Mouse (Mus musculus): Measurements from ENCODE around the gene Cabp4.

Cabp4 gene

DNA sequence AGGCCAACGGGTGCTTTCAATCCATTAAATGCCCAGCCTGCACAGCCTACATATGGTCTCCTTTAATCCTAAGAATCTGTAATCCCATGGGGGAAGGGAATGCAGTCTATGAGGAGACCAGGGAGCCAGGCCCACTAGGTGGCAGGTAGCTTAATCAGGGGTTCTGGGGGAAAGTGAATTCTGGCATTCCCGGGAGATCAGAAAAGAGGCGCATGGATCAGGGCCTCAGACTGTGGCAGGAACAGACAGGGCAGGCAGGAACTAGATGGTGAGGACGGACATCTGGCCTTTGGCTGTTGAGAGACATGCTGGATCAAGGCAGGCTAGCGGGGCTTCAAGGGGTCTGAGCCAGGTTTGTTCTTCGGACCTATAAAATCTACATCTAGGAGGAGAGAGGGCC lies 42.4 kb downstream of the Cabp4 start:
- DNase-seq (ENCODE audit: low spot score in 2 of 2) = no peak

DNA sequence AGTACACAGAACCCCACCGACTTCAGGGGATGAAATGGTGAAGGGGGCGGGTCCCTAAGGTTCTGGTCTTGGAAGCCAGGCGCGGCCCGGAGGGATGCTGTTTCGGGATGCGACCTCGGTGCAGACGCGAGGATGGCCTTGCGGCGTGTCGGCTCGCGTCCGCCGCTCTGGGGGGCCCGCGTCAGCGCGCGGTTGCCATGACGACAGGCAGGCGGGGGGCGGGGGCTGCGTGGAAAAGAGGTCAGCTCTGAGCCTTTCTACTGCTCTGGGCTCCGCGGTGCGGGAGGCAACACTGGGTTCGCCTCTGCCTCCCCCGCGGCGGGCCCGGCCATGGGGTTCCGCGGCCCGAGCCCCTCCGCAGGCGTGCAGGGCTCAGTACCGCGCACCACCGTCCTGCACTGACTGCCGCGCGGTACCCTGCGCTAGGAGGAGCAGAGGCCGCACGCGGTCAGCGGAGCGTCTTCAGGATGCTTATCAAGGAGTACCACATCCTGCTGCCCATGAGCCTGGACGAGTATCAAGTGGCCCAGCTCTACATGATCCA lies 43.0 kb downstream of the Cabp4 start:
- no peak for DNase-seq (ENCODE audit: low spot score in 2 of 2)

DNA sequence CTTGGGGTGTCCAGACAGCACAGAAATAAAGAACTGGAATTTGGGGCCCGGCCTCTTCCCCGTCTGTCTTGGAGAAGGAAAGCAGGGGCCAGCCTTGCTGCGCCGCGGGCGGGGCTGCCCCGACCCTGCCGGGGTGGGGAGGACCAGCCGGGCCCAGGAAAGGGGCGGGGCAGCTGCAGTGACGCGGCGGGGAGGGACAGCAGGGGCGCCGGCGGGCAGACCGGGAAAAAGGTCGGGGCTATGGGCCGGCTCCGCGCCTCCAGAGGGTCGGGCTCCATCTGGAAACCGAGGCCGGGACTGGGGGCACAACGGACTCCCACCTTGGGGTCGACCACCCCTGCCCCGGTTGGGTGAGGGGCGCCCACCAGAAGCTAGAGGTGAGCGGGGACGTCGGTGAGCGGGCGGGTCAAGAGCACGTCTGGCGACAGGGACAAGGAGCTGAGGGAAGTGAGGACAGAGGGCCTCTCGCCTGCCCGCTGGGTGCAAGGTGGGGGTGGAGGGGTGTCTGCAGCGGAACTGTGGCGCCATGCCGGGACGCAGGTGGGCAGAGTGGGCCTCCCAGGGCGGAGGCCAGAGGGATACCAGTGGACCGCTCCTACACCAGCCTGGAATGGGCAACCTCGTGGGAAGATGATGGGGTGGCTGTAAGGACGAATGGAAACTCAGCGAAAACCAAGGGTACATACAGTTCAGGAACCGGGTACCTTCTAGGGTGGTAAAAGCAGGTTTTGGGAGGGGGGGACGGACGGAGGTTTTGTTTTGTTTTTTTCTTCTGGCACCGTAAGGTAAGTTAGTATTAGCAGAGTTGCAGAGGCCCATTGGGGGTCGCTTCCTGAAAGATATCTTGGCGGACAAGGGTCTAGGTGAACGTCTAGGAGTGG lies 43.8 kb downstream of the Cabp4 start, which contains the start of gene Pitpnm1:
Gene Pitpnm1 (plus strand): TSS at position 162 of the 881 bp plus-strand sequence.
- DNase-seq (ENCODE audit: low spot score in 2 of 2) = peak; percentile 71 to 83

DNA sequence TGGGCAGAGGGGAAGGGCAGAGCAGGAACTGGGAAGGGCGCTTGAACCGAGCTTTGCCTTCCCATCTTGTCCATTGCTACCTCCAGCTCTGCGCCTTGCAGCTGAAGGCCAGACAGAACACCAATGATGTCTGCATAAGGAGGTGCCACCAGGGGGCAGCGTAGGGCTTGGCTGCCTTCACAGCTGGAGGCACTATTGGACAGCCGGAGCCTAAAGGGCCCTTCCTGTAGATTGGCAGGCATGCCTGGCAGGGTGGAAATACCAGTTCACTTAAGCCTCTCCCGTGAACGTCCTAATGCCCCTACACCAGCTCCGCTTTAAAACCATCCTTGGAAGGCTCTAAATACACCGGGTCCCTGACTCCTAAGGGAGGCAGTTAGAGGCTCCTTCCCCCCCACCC lies 44.8 kb downstream of the Cabp4 start:
- peak; percentile 85 to 92 for DNase-seq (ENCODE audit: low spot score in 2 of 2)

DNA sequence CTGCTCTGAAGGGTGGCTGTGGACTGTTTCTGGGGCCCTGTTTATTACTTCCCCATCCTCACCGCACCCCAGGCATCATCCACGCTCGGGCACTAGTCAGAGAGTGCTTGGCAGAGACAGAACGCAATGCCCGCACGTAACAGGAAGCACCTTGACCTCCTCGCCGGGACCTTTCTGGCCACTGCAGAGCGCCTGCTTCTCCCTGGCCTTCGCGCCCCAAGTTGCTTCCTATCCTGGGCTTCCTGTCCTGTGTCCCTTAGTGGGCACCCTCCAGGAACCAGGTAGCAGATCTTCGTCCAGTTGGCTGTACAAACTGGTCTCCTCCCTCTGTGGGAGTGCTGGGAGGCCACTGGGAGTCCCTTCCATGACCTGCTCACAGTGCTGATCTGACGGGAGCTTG lies 45.4 kb downstream of the Cabp4 start:
- DNase-seq (ENCODE audit: low spot score in 2 of 2) = no peak

DNA sequence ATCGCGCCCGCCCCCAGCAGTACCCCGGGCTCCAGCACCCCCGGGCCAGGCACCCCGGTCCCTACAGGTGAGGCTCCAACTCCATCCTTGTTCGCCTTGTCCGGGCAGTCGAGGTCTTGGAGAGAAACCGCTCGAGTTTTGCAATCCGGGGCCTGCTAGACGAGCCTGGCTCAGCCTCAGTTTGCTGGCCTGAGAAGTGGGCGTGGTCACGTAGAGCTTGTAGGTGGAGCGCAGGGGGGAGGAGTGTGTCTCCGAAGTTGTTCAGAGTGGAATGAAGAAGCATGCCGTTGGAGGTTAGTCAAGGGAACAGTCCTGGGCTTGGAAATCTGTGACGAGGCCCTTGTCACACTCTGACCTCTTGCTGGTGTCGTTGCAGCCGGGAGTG lies 46.4 kb downstream of the Cabp4 start:
- DNase-seq (ENCODE audit: low spot score in 2 of 2) = peak in 1 of 2 experiments; percentile 78

DNA sequence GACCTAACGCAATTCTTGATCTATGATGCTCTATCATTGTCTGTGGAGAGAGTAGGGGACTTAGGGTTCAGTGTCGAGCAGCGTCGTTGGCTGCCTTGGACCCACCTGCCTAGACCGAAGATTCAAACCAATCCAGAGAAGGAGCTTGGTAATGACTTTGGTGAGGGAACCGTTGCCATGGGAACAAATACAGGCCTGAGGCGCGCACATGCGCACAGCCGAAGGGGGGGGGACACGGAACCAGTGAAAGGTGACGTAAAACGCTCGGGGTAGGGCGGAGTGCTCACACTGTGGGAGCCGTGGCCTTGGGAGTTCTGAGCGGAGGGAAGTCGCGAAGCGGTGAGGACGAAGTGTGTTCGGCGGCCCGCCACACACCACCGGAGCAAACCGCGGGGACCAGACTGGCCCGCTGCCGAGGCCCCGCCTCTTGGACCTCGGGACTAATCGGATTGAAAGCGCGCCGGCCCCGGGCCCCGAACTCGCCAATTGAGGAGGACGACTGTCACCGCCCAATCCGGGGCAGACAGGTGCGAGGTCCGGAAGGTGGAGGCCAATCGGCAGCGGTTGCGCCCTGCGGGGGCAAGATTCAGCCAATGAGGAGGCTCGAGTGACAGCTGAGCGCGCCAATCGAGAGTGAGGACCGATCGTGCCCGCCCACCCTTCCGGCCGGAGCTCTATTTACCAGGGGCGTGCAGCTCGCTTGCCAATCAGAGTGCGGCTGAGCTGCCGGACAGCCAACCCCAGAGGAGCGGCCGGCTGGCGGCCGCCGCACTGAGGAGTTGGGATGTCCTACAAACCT lies 47.0 kb downstream of the Cabp4 start, which contains the start of gene Cdk2ap2:
Gene Cdk2ap2 (plus strand): TSS at position 541 of the 799 bp plus-strand sequence.
- peak; percentile 99 to 100 for DNase-seq (ENCODE audit: low spot score in 2 of 2)

DNA sequence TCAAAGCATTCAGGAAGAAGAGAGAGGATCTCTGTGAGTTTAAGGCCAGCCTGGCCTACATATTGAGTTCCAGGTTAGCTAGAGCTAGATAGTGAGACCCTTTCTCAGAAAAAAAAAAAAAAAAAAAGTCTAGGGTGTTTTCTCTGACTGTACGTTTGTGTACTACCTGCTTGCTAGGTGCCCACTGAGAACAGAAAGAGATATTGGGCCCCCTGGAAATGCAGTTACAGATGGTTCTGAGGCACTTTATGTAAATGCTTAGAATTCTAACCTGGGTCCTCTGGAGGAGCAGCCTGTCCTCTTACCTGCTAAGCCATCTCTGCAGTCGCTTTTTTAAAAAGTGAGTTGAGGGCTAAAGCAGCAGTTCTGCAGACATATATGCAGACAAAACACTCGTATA lies 48.0 kb downstream of the Cabp4 start:
- no peak for DNase-seq (ENCODE audit: low spot score in 2 of 2)

DNA sequence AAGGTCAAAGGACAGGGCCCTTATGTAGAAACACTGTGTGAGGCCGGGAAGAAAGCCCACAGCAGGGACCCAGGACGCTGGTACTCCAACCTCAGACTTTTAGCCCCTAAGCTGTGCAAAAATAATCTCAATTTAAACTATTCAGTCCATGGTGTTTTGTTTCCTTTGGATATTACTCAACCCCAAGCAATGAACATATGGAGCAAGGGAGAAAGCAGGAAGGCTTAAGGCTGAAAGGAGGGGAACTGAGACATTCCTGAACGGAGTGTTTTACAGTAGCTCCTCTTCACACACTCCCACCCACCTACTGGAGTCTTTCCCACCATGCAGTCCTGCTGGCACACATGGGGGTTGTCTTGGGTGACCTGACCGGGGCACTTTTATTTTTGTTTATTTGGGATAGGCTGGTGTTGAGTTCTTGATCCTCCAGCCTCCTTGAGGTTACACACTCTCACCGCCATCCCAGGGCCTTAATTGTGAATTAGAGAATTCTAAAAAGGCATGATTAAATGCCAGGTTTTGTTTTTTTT lies 49.0 kb downstream of the Cabp4 start:
- DNase-seq (ENCODE audit: low spot score in 2 of 2) = no peak

DNA sequence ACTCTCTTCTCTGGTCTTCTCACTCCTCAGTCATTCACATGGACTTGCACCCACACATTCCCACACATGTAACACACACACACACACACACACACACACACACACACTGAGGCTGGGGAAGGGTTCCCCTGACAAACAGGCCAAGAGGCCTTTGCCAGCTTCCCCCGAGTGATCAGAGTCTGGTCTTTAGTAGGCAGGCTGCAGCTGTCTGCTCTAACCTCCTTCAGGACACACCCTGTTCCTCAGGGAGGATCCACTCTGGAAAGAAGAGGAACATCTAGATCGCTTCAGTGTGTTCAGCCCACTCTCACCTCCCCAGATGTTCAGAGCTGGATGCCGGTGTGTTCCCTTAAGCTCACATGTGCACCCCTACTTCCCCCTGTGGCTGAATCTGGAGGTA lies 49.5 kb downstream of the Cabp4 start:
- no peak for DNase-seq (ENCODE audit: low spot score in 2 of 2)

DNA sequence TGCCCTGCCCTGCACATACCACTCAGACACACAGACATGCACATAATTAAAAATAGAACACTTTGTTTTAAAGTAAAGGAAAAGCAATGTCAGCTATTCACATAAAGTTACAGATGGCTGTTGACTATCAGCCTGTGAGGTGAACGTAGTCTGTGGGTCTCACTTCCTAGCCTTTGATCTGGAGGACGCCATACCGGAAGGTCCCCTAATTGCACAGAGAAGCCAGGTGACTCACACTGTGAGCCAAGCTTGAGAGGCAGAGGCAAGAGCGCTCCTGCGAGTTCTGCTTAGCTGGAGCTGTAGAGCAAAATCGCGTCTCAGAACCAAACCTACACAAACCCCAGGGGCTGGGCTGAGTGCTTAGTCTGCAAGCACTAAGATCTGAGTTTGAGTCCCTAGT lies 50.1 kb downstream of the Cabp4 start:
- no peak for DNase-seq (ENCODE audit: low spot score in 2 of 2)

DNA sequence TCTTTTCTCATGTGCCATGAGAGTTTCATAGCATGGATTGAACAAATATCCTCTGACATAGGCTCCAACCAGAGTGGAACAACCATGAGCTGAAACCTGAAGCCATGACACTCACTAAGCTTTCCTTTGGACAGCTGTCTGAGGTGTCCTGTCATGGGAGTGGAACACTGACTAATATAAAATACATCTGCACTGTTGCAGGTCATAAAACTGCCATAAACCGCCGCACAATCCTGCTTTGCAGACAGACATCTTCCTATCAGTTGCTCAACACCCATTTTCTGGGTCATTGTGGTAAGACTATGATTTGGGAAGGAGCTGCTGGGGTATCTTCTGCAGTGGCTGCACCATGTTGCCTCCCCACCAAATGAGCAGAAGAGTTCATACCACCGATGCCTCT lies 51.1 kb downstream of the Cabp4 start:
- no peak for DNase-seq (ENCODE audit: low spot score in 2 of 2)

DNA sequence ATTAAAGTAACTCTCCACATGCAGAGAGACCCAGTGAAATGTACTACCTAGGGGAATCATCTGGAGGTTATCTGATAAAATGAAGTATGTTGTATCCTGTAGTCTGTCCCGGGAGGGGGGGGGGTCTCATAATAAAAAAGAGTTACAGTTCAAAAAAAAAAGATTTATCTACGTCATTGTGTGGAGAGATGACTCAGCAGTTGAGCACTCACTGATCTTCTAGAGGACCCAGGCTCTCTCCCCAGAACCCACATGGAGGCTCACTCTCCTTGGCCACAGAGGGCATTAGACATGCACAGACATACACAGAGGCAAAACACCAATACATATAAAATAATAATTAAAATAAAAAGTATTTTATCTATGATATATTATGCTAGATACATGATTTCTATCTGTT lies 52.5 kb downstream of the Cabp4 start:
- DNase-seq (ENCODE audit: low spot score in 2 of 2) = no peak

DNA sequence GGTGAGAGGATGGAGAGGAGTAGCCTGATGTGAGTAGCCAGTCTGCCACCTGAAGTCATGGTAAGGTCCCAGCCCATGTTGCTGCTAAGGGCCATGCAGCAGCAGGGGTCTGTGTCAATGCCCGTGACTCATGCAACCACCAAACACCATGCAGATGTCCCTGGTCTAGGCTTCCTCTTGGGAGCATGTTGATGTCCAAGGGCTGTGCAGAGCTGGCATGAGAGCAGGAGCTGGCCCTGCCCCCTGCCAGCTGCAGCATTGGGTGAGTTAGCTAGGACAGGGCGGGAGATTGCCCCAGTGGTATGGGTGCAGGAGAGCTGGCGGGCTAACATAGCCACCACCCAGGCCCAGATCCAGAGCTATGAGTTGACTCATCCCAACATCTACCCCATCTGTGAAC lies 53.4 kb downstream of the Cabp4 start:
- DNase-seq (ENCODE audit: low spot score in 2 of 2) = no peak

DNA sequence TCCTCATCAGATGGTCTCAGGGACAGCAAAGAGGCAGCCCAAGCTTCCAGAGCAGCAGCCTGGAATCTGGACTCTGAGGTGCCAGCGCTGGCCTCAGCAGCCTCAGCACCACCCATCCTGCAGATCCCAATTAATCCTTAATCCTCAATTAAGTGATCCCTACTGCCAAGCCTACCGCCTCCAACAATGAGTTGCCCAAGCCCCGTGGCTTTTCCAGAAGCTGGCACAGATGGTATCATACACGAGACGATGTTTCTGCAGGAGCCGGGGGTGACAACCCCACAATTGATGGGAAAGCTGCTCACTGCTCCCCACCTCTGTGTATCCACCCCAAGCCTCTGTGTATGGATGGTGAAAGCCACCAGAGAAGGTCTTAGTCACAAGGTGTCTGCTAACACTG lies 54.7 kb downstream of the Cabp4 start:
- DNase-seq (ENCODE audit: low spot score in 2 of 2) = no peak

DNA sequence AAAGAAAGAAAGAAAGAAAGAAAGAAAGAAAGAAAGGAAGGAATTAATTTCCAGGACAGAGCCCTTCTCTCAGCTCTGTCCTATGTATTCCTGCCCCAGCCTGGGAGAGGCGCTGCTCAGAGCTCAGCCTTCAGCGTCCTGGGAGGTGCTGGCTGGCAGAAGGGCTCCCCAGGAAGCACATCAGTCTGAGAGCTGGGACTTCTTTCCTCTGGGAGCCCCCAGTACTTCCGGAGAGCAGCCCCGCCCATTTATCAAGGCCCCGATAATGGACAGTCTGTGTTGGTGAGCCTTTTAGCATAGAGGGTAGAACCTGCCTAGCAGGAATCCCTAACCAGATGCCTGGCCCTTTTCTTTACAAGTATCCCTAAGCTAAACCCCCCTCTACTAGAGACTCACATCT lies 55.7 kb downstream of the Cabp4 start:
- DNase-seq (ENCODE audit: low spot score in 2 of 2) = no peak

DNA sequence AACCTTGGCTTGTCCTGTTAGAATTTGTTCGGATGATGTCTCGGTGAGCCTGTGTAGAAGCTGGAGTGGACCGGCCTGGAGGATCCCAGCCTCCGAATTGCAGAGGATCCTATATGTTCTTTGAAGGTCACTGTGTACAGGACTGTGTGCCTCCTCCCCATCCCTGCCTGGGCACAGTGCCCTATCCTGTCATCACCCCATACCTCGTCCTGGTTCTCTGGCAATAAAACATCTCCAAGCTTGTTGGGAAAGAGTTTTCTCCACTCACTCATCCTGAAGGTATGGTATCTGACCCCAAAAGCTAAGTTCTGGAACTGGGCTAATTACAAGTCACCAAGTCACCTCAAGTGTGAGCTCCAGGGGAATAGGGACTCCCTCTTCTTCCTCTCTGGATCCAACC lies 56.7 kb downstream of the Cabp4 start:
- DNase-seq (ENCODE audit: low spot score in 2 of 2) = no peak

DNA sequence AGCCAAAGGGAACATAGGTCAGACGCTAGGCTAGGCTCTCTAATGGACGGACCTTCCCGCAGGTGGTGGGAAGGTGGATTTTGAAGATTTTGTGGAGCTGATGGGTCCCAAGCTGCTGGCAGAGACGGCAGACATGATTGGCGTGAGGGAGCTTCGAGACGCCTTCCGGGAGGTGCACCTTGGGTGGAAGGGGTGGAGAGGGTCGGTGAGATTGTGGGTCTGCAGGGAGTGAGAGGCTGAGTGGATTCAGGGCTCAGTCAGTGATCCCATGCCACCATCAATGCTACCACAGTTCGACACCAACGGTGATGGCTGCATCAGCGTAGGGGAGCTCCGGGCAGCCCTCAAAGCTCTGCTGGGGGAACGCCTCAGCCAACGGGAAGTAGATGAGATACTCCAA lies 57.7 kb downstream of the Cabp4 start:
- no peak for DNase-seq (ENCODE audit: low spot score in 2 of 2)

All from urinary bladder, postnatal 4 days (tissue).